Mouse (Mus musculus): ENCODE measurements around the gene Usp37. TPM values are rescaled to one million over a fixed set of nuclear protein-coding genes. Genes with fewer than 3 reads are reported as not detected.
"Not testable (repeated sequence)": the region's sequence is repeated elsewhere in the genome, so short reads cannot be mapped to it uniquely, and the experiment has no call there.

Usp37 gene
- polyA plus RNA-seq, 1 experiment = 12.2 TPM

DNA sequence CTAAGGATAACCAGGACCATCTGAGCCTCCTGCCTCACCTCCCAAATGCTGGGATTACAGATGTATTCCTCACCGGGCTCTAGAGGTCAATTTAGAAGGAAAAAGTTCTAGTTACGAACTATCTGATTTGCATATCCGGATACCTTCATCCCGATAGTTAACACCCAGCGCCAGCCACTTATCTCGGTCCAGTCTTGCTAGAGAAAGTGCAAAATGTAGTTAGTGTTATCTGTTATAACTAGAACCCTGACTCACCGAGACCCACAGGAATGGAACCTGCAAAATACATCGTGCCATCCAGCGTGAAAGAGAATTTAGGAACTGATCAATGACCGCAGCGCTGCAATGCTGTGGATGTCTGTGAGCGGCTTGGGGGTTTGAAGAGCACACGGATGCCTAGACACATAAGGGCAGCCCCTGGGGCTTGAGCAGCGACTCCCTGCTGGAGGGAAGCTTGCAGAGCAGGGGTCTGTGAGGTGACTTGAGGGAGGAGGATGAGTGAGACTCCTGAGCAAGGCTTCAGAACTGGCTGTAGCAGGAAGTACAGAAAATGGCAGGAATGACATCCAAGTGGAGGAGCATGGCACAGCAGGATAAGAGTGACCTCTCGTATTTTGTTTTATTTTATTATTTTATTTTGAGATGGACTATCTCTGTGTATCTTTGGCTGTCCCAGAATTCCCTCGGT is 142.9 kb downstream of the Usp37 start:
- no peak for DNase-seq (ENCODE audit: extremely low spot score in 1 of 2, low spot score in 1 of 2)

DNA sequence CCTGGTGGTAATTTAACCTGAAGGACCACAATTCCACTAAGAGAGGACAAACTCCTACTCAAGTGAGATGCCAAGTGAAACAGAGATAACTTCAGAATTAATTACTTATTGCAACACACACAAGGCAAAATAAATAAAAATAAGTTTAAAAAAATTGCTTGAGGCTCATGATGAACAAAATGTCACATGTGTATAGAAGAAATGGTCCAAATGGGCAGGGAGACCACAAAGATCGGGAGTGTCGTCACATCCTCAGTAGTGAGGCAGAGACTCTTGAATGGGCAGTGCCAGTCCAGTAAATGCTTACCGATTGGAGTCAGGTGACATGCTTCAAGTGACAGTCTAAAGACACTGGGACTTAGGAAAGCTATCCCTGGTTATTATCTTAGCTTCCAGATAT is 143.6 kb downstream of the Usp37 start:
- DNase-seq (ENCODE audit: extremely low spot score in 1 of 2, low spot score in 1 of 2) = no peak

DNA sequence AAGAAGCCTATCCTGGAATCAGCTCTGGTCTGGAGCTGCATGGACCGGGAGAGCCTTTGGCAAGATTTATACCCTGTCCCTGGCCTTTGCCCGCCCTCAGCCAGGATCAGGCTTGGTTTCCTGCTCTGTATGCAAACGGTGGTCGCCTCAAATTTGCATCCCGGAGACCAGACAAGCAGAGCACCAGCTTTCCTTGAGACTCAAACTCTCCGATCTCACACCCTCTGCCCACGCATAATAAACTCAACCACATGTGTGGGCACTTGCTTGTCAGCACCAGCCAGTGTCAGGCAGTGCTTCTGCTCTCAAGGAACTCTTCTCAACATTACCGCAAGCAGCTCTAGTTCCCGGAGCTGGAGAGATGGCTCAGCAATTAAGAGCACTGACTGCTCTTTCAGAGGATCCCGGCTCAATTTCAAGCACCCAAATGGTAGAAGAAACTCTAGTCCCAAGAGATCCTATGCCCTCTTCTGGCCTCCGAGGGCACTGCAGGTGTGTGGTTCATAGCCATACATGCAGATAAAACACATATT is 146.1 kb downstream of the Usp37 start:
- peak; percentile 50 to 67 for DNase-seq (ENCODE audit: extremely low spot score in 1 of 2, low spot score in 1 of 2)

DNA sequence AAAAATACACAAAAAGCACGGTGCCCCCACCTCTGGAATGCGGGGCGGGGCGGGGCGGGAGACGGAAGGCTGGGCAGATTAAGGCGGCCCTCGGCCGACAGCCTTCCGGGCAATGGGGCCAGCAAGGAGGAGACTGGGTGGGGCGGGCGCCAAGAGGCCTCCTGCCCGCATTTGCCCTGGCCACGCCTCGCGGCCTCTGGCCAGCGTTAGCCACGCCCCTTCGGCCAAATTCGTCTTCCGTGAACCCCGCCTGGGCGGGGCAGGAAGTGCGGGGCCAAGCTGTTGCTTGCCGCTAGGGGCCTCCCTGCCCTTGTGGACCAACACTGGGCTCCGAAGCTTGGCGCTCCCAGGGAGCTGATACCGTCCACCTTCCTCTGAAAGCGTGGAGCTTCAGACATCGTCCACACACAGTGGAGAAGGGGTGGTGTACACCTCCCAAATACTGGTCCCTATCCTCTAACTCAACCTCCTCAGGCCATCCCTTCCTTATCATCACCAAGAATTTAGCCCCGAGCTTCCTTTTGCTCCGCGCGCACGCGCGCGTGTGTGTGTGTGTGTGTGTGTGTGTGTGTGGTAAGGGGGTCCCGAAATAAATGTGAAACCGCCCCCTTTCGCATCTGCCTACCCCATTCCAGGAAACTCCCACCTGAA is 146.7 kb downstream of the Usp37 start:
- peak; percentile 82 to 90 for DNase-seq (ENCODE audit: extremely low spot score in 1 of 2, low spot score in 1 of 2)

DNA sequence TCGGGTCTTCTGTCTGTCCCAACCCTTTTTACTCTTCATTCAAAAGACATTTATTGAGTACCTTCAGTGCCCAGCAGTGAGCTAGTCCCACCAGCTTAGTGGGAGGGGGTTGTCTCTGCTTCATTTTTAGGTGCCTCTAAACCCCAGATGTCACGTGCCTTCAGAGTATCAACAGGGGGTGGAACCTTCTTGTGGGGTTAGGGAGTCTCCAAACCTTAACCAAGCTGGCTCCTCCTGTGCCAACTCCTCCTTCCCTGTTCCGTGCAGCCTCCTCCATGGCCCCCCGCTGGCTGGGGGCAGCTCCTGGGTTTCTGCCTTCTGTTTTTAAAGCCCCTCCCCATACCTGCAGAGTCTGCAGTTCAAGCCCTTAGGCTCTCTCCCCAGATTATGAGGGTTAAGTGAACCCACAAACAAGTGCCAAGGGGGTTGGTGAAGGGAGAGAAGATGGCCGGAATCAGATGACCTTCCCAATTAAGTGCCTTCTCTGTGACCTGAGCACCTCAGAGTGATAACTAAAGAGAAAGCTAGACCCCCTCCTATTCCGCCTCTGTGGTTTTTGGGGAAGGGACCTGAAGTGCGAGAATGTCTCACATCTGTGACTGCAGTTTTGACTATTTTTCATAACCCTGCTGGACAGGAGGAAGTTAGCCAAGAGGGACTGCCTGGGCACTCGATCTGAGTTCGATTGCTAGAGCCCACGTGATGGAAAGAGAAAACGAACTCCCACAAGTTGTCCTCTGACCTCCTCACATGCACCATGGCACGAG is 147.4 kb downstream of the Usp37 start:
- not testable (repeated sequence) for DNase-seq (ENCODE audit: extremely low spot score in 1 of 2, low spot score in 1 of 2)

DNA sequence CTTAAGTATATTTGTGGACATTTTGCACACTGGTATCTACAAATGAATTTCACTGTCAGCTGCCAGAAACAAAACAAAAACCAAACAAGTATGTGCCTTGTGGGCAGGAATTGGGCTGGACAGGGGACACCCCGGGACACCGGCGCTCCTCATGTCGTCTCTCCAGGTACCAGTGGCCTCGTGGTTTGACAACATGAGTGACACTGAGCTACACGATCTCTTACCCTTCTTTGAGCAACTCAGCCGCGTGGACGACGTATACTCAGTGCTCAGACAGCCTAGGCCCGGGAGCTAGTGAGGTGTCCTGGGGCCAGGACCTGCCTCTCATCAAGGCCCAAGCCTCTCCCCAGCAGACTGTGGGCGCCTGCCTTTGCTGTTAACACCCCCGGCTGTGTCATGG is 148.8 kb downstream of the Usp37 start:
- no peak for DNase-seq (ENCODE audit: extremely low spot score in 1 of 2, low spot score in 1 of 2)

DNA sequence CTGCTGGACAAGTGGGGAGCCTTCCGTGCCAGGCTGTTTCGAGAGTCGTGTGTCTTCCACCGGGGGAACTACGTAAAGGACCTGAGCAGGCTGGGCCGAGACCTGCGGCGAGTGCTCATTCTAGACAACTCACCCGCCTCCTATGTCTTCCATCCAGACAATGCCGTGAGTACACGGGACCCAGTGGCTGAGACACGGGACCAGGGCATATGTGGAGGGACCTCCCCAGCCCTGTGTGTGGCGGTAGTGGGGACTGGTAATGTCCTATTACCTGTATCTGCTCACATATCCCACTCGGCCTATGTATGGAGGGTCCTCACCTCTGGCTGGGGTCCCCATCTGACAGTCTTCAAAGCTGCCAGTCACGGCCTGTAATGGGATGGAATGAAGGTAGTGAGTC is 149.2 kb downstream of the Usp37 start:
- DNase-seq (ENCODE audit: extremely low spot score in 1 of 2, low spot score in 1 of 2) = no peak

DNA sequence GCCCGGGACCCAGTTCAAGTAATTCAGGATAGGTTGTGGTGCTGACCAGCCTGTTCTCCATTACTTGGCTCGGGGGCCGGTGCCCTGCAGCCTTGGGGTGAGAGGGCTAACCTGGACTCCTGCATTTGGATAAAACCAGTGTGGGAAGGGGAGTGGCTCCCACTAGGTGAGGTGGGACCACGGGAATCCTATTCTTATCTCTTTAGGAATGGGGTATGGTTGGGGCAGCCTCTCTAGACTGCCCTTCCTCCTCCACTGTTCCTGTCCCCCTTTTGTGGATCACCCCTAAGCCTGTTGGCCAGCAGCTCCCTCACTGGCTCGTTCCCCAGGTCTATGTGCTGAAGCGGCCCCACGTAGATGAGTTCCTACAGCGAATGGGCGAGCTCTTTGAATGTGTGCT is 149.8 kb downstream of the Usp37 start:
- no peak for DNase-seq (ENCODE audit: extremely low spot score in 1 of 2, low spot score in 1 of 2)

DNA sequence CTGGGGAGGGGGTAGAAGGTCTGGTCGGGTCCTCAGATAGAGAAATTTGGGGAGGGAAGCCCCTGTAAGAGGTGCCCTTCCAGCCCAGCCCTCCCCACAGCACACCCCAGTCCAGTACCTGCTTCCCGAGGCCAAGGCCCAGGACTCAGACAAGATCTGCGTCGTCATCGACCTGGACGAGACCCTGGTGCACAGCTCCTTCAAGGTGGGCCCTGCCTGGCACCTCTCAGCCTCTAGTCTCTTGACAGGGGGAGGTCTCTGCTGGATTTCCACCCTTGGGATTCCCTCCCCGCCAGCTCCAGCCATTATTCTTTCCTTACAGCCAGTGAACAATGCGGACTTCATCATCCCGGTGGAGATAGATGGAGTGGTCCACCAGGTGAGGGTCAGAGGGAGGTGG is 150.4 kb downstream of the Usp37 start:
- DNase-seq (ENCODE audit: extremely low spot score in 1 of 2, low spot score in 1 of 2) = no peak

DNA sequence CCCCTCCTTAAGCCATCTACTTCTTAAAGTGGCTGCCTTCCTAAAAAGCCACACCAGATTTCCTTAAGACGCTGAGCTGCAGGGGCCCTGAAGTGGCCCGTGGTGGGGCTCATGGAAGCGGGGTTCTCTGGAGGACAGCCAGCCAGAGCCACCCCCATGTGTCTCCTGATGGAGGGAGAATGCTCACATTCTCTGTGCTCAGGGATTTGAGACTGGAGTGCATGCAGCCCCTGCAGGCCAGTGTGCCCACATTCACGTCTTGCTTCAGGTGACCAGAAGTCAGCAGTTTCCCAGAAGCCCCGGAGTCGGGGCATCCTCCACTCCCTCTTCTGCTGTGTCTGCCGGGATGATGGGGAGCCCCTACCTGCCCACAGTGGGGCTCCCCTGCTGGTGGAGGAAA is 151.1 kb downstream of the Usp37 start:
- DNase-seq (ENCODE audit: extremely low spot score in 1 of 2, low spot score in 1 of 2) = no peak

DNA sequence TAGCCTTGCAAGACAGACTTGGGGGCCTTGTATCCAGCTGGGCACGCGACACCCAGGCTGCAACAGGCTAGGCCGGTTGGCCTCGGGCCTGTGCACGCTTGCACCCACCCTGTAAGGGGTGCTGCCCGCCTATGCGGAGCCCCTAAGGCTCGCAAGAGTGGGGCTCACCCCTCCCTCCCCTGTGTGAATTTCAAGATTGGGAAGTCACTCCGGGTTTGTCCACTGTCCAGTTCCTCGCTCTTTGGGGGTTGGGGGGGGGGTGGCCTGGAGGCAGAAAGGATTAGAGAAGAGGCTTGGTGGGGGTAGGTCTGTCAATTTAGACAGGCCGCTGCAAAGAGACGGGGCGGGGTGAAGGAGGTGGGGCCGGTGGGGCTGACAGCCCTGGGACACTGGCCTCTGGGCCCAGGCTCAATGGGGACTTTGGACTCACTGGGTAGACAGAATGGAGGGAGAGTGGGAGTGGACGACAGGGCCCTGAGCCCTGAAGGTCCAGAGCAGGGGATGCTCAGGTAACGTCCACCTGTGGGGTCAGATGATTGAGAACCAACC is 151.6 kb downstream of the Usp37 start:
- no peak for DNase-seq (ENCODE audit: extremely low spot score in 1 of 2, low spot score in 1 of 2)

DNA sequence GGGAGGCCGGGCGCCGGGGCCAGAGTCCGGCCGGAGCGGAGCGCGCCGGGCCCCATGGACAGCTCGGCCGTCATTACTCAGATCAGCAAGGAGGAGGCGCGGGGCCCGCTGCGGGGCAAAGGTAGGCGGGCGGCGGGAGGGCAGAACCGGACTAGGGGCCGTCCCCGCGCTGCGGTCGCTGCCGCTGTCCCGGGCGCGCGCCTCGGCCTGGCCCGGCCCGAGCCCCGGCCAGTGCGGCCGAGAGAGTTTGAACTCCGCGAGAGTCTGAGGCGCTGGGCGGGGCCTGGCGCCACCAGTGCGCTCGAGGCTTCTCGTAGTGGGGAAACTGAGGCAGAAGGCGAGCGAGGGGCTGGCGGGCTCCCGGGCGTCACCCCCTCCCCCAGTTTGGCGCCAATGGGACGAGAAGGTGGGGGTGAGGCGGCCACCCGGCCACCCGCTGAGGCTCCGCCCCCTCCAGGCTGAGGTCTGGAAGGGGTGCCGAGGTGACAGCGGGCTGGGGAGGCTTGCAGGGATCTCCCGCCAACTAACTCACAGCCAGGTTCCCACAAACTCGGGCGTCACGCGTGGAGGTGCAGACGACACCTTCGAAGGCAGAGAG is 152.1 kb downstream of the Usp37 start:
- peak in 1 of 2 experiments; percentile 36 for DNase-seq (ENCODE audit: extremely low spot score in 1 of 2, low spot score in 1 of 2)

DNA sequence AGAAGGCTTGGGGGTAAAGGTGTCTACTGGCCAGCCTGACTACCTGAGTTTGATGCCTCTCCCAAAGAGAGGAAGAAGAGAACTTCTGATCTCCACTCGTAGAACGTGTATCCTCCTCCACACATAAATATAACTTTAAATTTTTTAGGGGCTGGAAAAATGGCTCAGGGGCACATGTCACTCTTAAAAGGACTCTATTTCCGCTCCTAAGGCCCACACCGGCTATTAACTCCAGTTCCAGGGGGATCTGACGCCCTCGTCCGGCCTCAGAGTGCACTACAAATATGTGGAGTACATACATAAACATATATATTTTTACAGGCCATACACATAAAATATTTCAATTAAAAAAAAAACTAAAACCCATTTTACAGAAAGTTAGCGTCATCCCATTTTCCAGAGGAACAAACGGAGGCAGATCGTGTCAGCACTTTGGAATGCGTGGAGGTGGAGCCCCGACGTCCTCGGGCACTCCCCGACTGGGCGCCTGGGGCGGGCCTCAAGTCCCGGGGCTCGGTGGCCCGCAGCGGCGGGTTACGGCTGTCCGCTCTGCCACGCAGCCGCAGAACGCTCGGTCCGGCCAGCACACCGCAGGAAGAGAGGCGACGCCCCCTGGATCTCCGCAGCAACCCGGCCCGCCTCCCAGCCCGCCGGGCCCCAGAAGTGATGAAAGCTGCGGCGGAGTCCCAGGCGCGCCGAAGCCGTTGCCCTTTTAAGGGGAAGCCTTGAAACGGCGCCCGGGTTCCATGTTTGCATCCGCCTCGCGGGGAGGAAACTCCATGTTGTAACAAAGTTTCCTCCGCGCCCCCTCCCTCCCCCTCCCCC is 152.9 kb downstream of the Usp37 start, which contains the start of gene Ctdsp1:
TSS of gene Ctdsp1 (plus strand) at position 586 of the 825 bp plus-strand sequence.
- peak; percentile 89 to 97 for DNase-seq (ENCODE audit: extremely low spot score in 1 of 2, low spot score in 1 of 2)

DNA sequence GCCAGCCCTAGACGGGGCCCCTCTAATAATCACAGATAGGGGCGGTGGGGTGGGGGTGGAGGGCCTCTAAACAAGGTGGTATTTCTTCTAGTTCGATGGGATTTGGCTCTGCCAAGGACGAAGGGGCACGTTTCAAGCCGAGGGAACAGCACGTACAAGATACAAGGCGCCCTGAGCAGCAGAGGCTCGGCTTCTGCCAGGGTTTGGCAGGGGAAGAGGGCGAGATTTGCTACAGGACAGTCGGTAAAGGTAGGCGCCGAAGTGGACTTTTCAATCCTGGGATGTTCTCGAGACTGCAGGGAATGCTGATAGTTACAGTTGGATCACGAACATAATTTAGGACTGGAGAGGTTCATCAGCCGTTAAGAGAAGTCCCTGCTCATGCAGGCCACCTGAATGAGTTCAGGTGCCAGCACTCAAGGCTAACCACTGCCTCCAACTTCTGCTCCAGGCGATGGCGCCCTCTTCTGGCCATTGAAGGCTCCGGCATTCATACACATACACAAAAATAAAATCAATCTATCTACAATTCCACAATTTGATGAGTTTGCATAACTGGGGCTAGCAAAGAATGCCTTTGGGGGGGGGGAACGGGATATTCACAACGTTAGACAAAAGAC is 153.7 kb downstream of the Usp37 start:
- DNase-seq (ENCODE audit: extremely low spot score in 1 of 2, low spot score in 1 of 2) = peak in 1 of 2 experiments; percentile 44

DNA sequence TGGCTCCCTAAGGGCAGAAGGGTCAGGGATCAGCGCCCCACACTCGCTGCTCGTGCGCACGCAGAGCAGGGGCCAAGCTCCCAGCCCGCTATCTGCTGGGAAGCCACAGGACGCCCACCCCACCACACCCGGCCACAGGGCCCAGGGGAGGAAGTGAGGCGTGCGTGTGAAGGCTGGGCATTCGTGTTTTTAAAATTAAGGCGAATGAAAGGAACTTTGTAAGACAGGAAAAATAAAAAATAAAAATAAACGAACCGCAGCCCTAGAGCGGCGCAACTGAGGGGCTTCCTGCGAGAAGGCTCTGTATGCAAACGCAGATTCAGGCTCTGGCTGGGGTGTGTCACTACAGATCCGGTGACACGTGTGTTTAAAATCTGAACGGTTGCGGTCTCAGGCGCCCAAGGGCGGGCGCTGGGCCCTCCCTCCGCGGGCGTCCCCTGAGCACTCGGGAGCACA is 154.2 kb downstream of the Usp37 start:
- DNase-seq (ENCODE audit: extremely low spot score in 1 of 2, low spot score in 1 of 2) = no peak

DNA sequence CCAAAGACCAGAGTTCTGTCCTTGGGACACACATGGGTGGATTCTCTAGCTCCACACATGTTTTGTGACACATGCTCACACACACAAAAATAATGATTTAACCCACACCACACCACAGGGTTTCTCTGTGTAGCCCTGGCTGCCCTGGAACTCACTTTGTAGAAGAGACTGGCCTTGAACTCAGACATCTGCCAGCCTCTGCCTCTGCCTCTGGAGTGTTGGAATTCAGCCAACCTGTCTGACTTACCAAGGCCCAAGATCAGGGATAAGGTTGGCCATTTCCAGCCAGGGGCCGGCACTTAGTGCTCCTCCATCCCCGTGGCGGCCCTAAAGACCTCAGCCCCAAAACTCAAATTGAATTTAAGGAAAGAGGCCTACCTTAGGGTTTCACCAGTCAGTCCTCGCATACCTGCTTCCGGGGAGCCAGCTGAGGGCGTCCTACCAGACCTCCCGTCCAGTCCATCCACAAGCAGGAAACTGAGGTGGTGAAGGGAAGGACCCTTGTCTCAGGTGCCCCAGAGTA is 155.6 kb downstream of the Usp37 start:
- DNase-seq (ENCODE audit: extremely low spot score in 1 of 2, low spot score in 1 of 2) = no peak

DNA sequence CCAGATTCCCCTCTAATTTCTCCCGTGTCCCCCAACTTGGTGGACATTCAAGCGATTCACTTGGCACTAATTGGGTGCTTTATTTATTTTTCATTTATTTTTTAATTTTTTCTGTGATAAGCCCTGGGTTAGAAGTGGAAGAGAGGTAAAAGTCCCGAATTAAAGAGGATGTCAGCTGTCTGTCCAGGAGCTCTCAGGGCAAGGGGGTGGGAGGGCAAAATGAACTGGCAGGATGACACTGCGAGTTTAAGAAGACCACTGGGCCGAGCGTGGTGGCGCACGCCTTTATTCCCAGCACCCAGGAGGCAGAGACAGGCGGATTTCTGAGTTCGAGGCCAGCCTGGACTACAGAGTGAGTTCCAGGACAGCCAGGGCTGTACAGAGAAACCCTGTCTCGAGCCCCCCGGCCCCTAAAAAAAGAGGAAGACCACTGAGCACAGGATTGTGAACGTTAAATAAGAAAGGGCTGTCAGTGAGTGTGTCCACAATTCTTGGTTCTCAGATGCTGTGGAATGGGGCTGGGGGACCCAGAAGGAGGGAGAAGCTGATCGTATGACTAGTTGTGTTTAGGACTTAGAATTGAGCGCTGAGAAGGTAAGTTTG is 156.6 kb downstream of the Usp37 start:
- DNase-seq (ENCODE audit: extremely low spot score in 1 of 2, low spot score in 1 of 2) = no peak

DNA sequence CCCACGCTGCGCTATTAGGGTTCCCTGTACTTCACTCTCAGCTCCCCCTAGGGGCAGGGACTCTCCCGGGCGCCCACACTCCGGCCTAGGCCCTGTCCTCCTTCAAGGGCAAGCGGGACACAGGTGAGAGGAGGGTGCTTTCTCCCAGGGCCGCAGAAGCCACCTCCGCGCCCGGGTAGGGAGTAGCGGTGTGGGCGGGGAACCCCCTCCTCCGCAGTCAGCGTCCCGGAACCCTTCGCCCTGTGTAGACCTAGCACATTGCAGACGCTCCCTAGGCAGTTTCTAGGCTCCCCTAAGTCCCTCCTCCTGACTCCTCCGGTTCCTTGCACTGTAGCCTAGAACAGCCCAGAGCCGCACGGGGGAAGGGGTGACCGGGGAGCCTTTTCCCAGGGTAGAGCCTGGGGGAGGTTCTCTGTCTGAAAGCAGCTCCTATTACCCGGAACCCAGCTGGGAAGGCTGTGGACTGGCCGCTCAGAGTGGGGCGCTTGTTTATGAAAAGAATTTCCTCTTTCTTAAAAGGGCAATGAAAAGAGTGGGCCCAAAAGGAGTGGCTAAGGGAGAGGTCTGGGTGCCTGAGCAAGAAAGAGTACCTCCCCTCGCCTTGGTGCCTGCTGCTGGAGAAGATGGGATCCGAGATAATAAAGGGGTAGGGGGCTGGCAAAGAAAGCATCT is 157.2 kb downstream of the Usp37 start:
- peak; percentile 86 to 94 for DNase-seq (ENCODE audit: extremely low spot score in 1 of 2, low spot score in 1 of 2)
